Mouse (Mus musculus) lung, embryonic 15.5 days (tissue): Measurements from ENCODE around the gene Fgfr2. TPM values are rescaled to one million over a fixed set of nuclear protein-coding genes. Genes with fewer than 3 reads are reported as not detected.

Experiments
- ATAC-seq: fragments of 200-750 bp; cut with Nextera tagmentation; 2 replicates; pipeline ENCODE4 v1.8.0; 2017; ENCODE audit warnings: moderate number of reproducible peaks, borderline replicate concordance; ENCODE audit not compliant: low FRiP score, low TSS enrichment; ENCODE audit errors: extremely low read depth
- H3K27ac ChIP-seq: fragments of 300-500 bp; sonication (generic); 2 replicates; pipeline ENCODE4 v1.5.1; 2015; ENCODE audit warnings: moderate library complexity, mild to moderate bottlenecking, inconsistent platforms
- H3K27me3 ChIP-seq: fragments of 300-500 bp; sonication (generic); 2 replicates; pipeline ENCODE4 v1.6.1; 2015; ENCODE audit warnings: inconsistent platforms
- H3K36me3 ChIP-seq: fragments of 300-500 bp; sonication (generic); 2 replicates; pipeline ENCODE4 v1.6.1; 2015; ENCODE audit warnings: inconsistent platforms
- H3K4me1 ChIP-seq: fragments of 300-500 bp; sonication (generic); 2 replicates; pipeline ENCODE4 v1.6.1; 2015; ENCODE audit warnings: inconsistent platforms
- H3K4me2 ChIP-seq: fragments of 300-500 bp; sonication (generic); 2 replicates; pipeline ENCODE4 v1.6.1; 2015; ENCODE audit warnings: inconsistent platforms, mild to moderate bottlenecking, moderate library complexity
- H3K4me3 ChIP-seq: fragments of 300-500 bp; sonication (generic); 2 replicates; pipeline ENCODE4 v1.5.1; 2015; ENCODE audit warnings: mild to moderate bottlenecking, inconsistent platforms
- H3K9ac ChIP-seq: fragments of 300-500 bp; sonication (generic); 2 replicates; pipeline ENCODE4 v1.6.1; 2015; ENCODE audit warnings: inconsistent platforms
- H3K9me3 ChIP-seq: fragments of 300-500 bp; sonication (generic); 2 replicates; pipeline ENCODE4 v1.6.1; 2016; ENCODE audit warnings: inconsistent platforms
- WGBS: fragments of 180-500 bp; shearing (Covaris S2); methylation state at CpG from one replicate; pipeline ENCODE4 v1.1.7; 2015; 5-methylcytosine and 5-hydroxymethylcytosine counted together
- polyA plus RNA-seq: library from polyadenylated mRNA; unstranded; fragments of >200 nt; fragmentation: Nextera tagmentation; extraction: Ambion mirVana; gene quantifications from 2 replicates; pipeline ENCODE4 v1.2.1, GENCODE M21; 2015

The Fgfr2 gene
- polyA plus RNA-seq, 1 experiment from 2014 or later, result 160 TPM

- H3K27ac ChIP-seq, result peak overlapping the region; percentile 95
- ATAC-seq, result peak; percentile 32; the same call in 1 of the 2 replicates
- H3K4me3 ChIP-seq, result peak overlapping the region; percentile 75
- H3K9me3 ChIP-seq, result no peaks in the 10 kb centered on the region
- H3K36me3 ChIP-seq, result 0 out of 2 replicates have a peak, but pooled peaks cover 7% of the 10 kb centered on the region
- peaks cover 22% of the 10 kb centered on the region for H3K4me1 ChIP-seq
- peak overlapping the region; percentile 72 for H3K4me2 ChIP-seq
- H3K27me3 ChIP-seq, result no peaks in the 10 kb centered on the region
- under 1% methylated on average over 41 of the region's 41 CpGs for WGBS
- peak overlapping the region; percentile 77 for H3K9ac ChIP-seq
These were observed 2858.4 kb downstream of the Fgfr2 start for GRCm38 (mm10) chr7:130264616-130265318.

DNA sequence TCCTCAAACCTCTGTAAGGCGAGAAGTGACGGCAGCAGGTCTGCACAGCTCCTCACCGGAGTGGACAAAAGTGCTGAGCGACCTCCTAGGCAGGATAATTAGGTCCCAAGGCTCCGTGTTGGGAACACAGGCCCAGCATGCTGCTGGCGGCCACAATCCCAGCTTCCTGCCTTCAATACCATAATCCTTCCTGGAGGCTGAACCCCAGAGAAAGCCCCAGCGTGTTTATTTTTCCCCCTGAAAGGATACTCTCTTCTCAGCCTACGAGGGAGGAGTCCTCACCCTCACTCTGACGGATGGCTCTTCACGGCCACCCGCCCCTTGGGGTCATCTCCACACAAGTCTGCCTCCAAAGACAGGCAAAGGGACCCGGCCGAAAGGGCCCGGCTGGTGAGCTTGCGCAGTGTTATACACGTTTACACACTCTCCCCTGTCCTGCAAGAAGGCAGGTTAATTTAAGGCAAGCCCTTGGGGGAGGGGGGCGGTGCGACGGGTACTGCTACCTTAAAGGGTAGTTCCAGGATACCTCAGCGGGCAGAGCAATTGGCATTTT is 2859.3 kb downstream of the Fgfr2 start:
- no peak for ATAC-seq

GRCm38 (mm10) chr7:130263233-130263594 is 2859.9 kb downstream of the Fgfr2 start:
- peak overlapping the region; percentile 77 for H3K9ac ChIP-seq
- H3K4me3 ChIP-seq, result peak overlapping the region; percentile 75
- peak overlapping the region; percentile 72 for H3K4me2 ChIP-seq
- no peaks in the 10 kb centered on the region for H3K9me3 ChIP-seq
- H3K36me3 ChIP-seq, result 0 out of 2 replicates have a peak, but pooled peaks cover 7% of the 10 kb centered on the region
- no peak for ATAC-seq
- no peaks in the 10 kb centered on the region for H3K27me3 ChIP-seq
- H3K27ac ChIP-seq, result peak overlapping the region; percentile 95
- 33% methylated on average over 4 of the region's 4 CpGs for WGBS
- H3K4me1 ChIP-seq, result peaks cover 38% of the 10 kb centered on the region

More for the DNA sequence above, 2859.3 kb downstream of the Fgfr2 start:
- peak overlapping the region; percentile 77 for H3K9ac ChIP-seq
- no peaks in the 10 kb centered on the region for H3K27me3 ChIP-seq
- peak overlapping the region; percentile 75 for H3K4me3 ChIP-seq
- 4% methylated on average over 20 of the region's 20 CpGs for WGBS
- 0 out of 2 replicates have a peak, but pooled peaks cover 7% of the 10 kb centered on the region for H3K36me3 ChIP-seq
- no peaks in the 10 kb centered on the region for H3K9me3 ChIP-seq
- H3K4me2 ChIP-seq, result peak overlapping the region; percentile 72
- H3K4me1 ChIP-seq, result peaks cover 31% of the 10 kb centered on the region
- peak overlapping the region; percentile 95 for H3K27ac ChIP-seq

- no peaks in the 10 kb centered on the region for H3K27me3 ChIP-seq
- H3K4me1 ChIP-seq, result peaks cover 43% of the 10 kb centered on the region
- H3K9ac ChIP-seq, result peak overlapping the region; percentile 77
- 0 out of 2 replicates have a peak, but pooled peaks cover 7% of the 10 kb centered on the region for H3K36me3 ChIP-seq
- ATAC-seq, result no peak
- H3K4me3 ChIP-seq, result peak overlapping the region; percentile 75
- peak overlapping the region; percentile 72 for H3K4me2 ChIP-seq
- 42% methylated on average over 17 of the region's 17 CpGs for WGBS
- no peaks in the 10 kb centered on the region for H3K9me3 ChIP-seq
- peak overlapping the region; percentile 95 for H3K27ac ChIP-seq
These were observed 2860.5 kb downstream of the Fgfr2 start for GRCm38 (mm10) chr7:130262528-130263232.

- Histone ChIP-seq H3K9ac (peak overlapping the region; percentile 77), H3K36me3 (0 out of 2 replicates have a peak, but pooled peaks cover 7% of the 10 kb centered on the region), H3K4me1 (peaks cover 50% of the 10 kb centered on the region), H3K4me2 (peak overlapping the region; percentile 72), H3K4me3 (peak overlapping the region; percentile 75), H3K27me3 (no peaks in the 10 kb centered on the region), H3K27ac (peak overlapping the region; percentile 95), H3K9me3 (no peaks in the 10 kb centered on the region)
- WGBS, result 47% methylated on average over 17 of the region's 17 CpGs
- no peak for ATAC-seq
These were observed 2861.2 kb downstream of the Fgfr2 start for GRCm38 (mm10) chr7:130261684-130262527.

- H3K9ac ChIP-seq, result peak overlapping the region; percentile 77
- 0 out of 2 replicates have a peak, but pooled peaks cover 7% of the 10 kb centered on the region for H3K36me3 ChIP-seq
- H3K9me3 ChIP-seq, result no peaks in the 10 kb centered on the region
- H3K27ac ChIP-seq, result peak overlapping the region; percentile 95
- H3K27me3 ChIP-seq, result no peaks in the 10 kb centered on the region
- H3K4me3 ChIP-seq, result peak overlapping the region; percentile 75
- H3K4me2 ChIP-seq, result peak overlapping the region; percentile 72
- WGBS, result 48% methylated on average over 20 of the region's 20 CpGs
- peaks cover 56% of the 10 kb centered on the region for H3K4me1 ChIP-seq
- no peak for ATAC-seq
These were observed 2862.1 kb downstream of the Fgfr2 start for GRCm38 (mm10) chr7:130260905-130261683.

DNA sequence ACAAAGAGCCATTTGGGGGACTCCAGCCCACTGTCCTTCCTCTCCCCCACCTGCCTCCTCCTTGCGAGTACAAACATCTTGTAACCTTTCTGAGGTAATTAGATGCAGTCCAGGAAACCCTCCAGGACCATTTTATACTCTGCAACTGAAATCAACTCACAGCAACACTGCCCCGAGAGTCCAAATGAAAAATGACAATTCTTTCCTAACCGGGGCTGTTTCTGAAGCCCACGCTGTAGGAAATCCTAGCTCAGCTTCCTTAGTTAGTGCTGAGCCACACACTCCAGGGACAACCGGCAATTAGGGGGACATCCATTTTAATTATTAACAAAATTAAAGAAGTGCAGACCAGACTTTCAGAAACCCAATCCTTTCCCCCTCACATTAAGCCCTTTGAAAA is 2863.1 kb downstream of the Fgfr2 start:
- H3K27me3 ChIP-seq, result no peaks in the 10 kb centered on the region
- H3K9me3 ChIP-seq, result no peaks in the 10 kb centered on the region
- peaks cover 66% of the 10 kb centered on the region for H3K4me1 ChIP-seq
- ATAC-seq, result no peak
- 0 out of 2 replicates have a peak, but pooled peaks cover 7% of the 10 kb centered on the region for H3K36me3 ChIP-seq
- 15% methylated on average over 5 of the region's 5 CpGs for WGBS
- H3K4me2 ChIP-seq, result peak overlapping the region; percentile 72
- H3K27ac ChIP-seq, result peak overlapping the region; percentile 95
- H3K9ac ChIP-seq, result peak overlapping the region; percentile 77; the same call in 1 of the 2 replicates
- peak overlapping the region; percentile 75 for H3K4me3 ChIP-seq

DNA sequence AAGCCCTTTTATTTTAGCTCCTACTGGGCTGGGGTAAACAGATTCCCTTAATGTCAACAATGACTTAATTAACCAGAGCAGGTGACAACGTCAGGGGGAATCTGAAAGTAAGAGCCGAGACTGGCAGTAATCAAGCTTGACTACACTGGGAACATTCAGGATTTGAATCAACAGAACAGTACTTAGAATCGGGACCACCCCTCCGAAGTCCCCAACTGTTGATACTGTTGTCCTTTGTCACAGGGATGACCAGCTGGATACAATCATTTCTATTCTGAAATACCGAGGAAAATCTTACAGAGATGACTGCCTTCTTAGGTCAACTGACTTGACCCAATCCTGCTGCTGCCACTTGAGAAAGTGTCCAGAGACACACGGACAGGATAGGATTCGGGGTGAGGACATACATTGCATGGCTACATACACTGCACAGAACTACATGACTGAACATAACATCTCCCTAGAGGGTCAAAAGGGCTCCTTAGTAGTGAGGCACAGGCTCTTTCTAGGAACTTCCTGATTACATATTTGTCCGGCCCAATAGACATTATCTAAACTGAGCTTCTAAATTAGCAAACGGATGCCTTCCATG is 2864.3 kb downstream of the Fgfr2 start:
- H3K9me3 ChIP-seq, result no peaks in the 10 kb centered on the region
- WGBS, result 5% methylated on average over 9 of the region's 9 CpGs
- H3K4me3 ChIP-seq, result peak overlapping the region; percentile 75; the same call in 1 of the 2 replicates
- H3K27ac ChIP-seq, result peak overlapping the region; percentile 18; the same call in 1 of the 2 replicates
- H3K4me2 ChIP-seq, result peak overlapping the region; percentile 72
- ATAC-seq, result peak; percentile 56; the same call in 1 of the 2 replicates
- H3K9ac ChIP-seq, result no peak overlapping the region
- H3K27me3 ChIP-seq, result no peaks in the 10 kb centered on the region
- peaks cover 77% of the 10 kb centered on the region for H3K4me1 ChIP-seq
- 0 out of 2 replicates have a peak, but pooled peaks cover 7% of the 10 kb centered on the region for H3K36me3 ChIP-seq

DNA sequence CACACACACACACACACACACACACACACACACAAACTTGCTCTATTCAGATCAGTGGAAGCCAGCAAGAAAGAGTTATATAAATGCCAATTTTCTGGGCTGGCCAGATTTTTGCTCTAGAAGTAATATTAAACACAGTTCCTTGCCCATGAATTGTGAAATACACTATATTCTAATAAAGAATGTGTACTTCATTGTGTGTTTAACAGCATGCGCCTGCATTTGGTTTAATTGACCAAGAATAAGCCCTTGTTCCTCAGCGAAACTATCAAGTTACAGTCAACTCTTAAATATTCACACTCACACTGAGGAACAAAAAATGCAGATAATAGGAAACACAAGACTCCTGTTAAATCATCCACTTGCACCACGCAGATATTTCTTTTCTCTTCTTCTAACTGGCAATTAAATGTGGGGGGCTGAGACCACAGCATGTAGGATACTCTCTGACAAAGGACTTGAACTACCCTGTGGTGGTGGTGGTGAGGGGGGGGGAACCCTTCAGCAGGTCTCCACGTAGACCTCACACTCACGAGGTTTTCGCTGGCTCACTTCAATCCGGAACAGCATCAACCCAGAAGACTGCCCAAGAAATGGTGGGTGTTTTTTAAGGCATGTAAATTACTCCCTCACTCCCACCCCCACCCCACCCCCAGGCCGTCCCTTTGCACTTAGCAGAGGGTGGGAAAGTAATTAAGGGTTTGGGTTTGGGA is 2865.0 kb downstream of the Fgfr2 start:
- H3K9me3 ChIP-seq, result no peaks in the 10 kb centered on the region
- peak overlapping the region; percentile 72 for H3K4me2 ChIP-seq
- 31% methylated on average over 8 of the region's 8 CpGs for WGBS
- no peak overlapping the region for H3K9ac ChIP-seq
- 0 out of 2 replicates have a peak overlapping the region, but pooled peaks have one; percentile 75 for H3K4me3 ChIP-seq
- peak overlapping the region; percentile 18; the same call in 1 of the 2 replicates for H3K27ac ChIP-seq
- H3K4me1 ChIP-seq, result peaks cover 83% of the 10 kb centered on the region
- ATAC-seq, result no peak
- no peaks in the 10 kb centered on the region for H3K27me3 ChIP-seq
- 0 out of 2 replicates have a peak, but pooled peaks cover 7% of the 10 kb centered on the region for H3K36me3 ChIP-seq

DNA sequence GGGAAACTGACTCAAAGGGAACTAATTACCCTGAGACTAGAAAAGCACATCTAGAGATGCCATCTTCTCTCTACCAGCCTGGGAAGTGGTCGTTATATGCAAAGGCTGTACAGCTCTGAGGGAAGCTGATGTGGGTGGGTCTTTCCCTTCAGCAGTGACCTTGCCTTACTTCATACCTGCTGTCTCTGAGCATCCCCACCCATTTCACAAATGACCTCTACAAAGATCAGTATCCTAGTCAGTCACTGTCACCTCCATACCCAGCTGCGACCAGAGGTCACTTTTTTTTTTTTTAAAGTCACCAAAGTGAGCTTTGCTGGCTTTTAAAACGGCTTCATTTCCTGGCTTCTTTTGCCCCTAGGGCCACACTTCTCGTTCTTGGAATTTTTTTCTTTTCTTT is 2869.9 kb downstream of the Fgfr2 start:
- H3K27me3 ChIP-seq, result no peaks in the 10 kb centered on the region
- H3K9me3 ChIP-seq, result no peaks in the 10 kb centered on the region
- no peak overlapping the region for H3K4me3 ChIP-seq
- H3K4me2 ChIP-seq, result no peak overlapping the region
- no peak for ATAC-seq
- 43% methylated on average over 4 of the region's 4 CpGs for WGBS
- H3K9ac ChIP-seq, result no peak overlapping the region
- no peak overlapping the region for H3K27ac ChIP-seq
- H3K36me3 ChIP-seq, result no peaks in the 10 kb centered on the region; the same call in 1 of the 2 replicates
- peaks cover 95% of the 10 kb centered on the region for H3K4me1 ChIP-seq
